Mouse (Mus musculus) midbrain, embryonic 12.5 days (tissue): ENCODE data around the gene Mypop. TPM values are rescaled to one million over a fixed set of nuclear protein-coding genes. Genes with fewer than 3 reads are reported as not detected.

ENCODE experiments used
- ATAC-seq: fragments of 200-750 bp; cut with Nextera tagmentation; 2 replicates; pipeline ENCODE4 v1.8.0; 2017; ENCODE audit warnings: low read depth, moderate TSS enrichment, moderate library complexity; ENCODE audit not compliant: low FRiP score
- H3K27ac ChIP-seq: fragments of 300-500 bp; sonication (generic); replicated peaks from 2 replicates; pipeline ENCODE4 v1.5.1; 2016; ENCODE audit warnings: mild to moderate bottlenecking
- H3K27me3 ChIP-seq: fragments of 300-500 bp; sonication (generic); 2 replicates; pipeline ENCODE4 v1.6.1; 2016; ENCODE audit warnings: mild to moderate bottlenecking
- H3K36me3 ChIP-seq: fragments of 300-500 bp; sonication (generic); 2 replicates; pipeline ENCODE4 v1.6.1; 2016
- H3K4me1 ChIP-seq: fragments of 300-500 bp; sonication (generic); 2 replicates; pipeline ENCODE4 v1.6.1; 2016
- H3K4me2 ChIP-seq: fragments of 300-500 bp; sonication (generic); replicated peaks from 2 replicates; pipeline ENCODE4 v1.6.1; 2016; ENCODE audit warnings: mild to moderate bottlenecking, moderate library complexity
- H3K4me3 ChIP-seq: fragments of 300-500 bp; sonication (generic); 2 replicates; pipeline ENCODE4 v1.5.1; 2016; ENCODE audit warnings: mild to moderate bottlenecking
- H3K9ac ChIP-seq: fragments of 300-500 bp; sonication (generic); replicated peaks from 2 replicates; pipeline ENCODE4 v1.6.1; 2016; ENCODE audit warnings: mild to moderate bottlenecking, moderate library complexity
- H3K9me3 ChIP-seq: fragments of 300-500 bp; sonication (generic); 2 replicates; pipeline ENCODE4 v1.6.1; 2016; ENCODE audit warnings: mild to moderate bottlenecking
- WGBS: fragments of 180-500 bp; shearing (Covaris S2); methylation state at CpG from one replicate; pipeline ENCODE4 v1.1.7; 2016; 5-methylcytosine and 5-hydroxymethylcytosine counted together
- polyA plus RNA-seq: library from polyadenylated mRNA; unstranded; fragments of >200 nt; fragmentation: Nextera tagmentation; extraction: Ambion mirVana; gene quantifications from 2 replicates; pipeline ENCODE4 v1.2.1, GENCODE M21; 2016

Mypop gene
- polyA plus RNA-seq, 1 experiment from 2014 or later = 6.1 TPM

GRCm38 (mm10) chr7:18991660-18992293 is 732 bp downstream of the Mypop start:
- H3K9ac ChIP-seq = peak overlapping the region; percentile 69
- peaks cover 9% of the 10 kb centered on the region; the same call in 1 of the 2 replicates for H3K36me3 ChIP-seq
- H3K4me3 ChIP-seq = peak overlapping the region; percentile 56
- peaks cover 24% of the 10 kb centered on the region for H3K4me1 ChIP-seq
- peak overlapping the region; percentile 20; the same call in 1 of the 2 replicates for H3K27ac ChIP-seq
- 0 out of 2 replicates have a peak, but pooled peaks have one; percentile 0 for ATAC-seq
- H3K27me3 ChIP-seq = peaks cover 25% of the 10 kb centered on the region
- no peaks in the 10 kb centered on the region for H3K9me3 ChIP-seq
- H3K4me2 ChIP-seq = peak overlapping the region; percentile 73
- under 1% methylated on average over 59 of the region's 59 CpGs for WGBS

GRCm38 (mm10) chr7:18992294-18992675 is 1.2 kb downstream of the Mypop start:
- peak overlapping the region; percentile 20; the same call in 1 of the 2 replicates for H3K27ac ChIP-seq
- H3K4me2 ChIP-seq = peak overlapping the region; percentile 73
- peak overlapping the region; percentile 56 for H3K4me3 ChIP-seq
- peaks cover 25% of the 10 kb centered on the region for H3K27me3 ChIP-seq
- WGBS = 3% methylated on average over 31 of the region's 31 CpGs
- no peaks in the 10 kb centered on the region for H3K9me3 ChIP-seq
- peaks cover 24% of the 10 kb centered on the region for H3K4me1 ChIP-seq
- no peak for ATAC-seq
- H3K36me3 ChIP-seq = peaks cover 9% of the 10 kb centered on the region; the same call in 1 of the 2 replicates
- H3K9ac ChIP-seq = peak overlapping the region; percentile 69

- Histone ChIP-seq H3K27ac (no peak overlapping the region), H3K4me1 (peaks cover 24% of the 10 kb centered on the region), H3K9ac (no peak overlapping the region), H3K36me3 (peaks cover 9% of the 10 kb centered on the region; the same call in 1 of the 2 replicates), H3K27me3 (peaks cover 25% of the 10 kb centered on the region), H3K9me3 (no peaks in the 10 kb centered on the region), H3K4me2 (peak overlapping the region; percentile 73), H3K4me3 (peak overlapping the region; percentile 56; the same call in 1 of the 2 replicates)
- 89% methylated on average over 5 of the region's 5 CpGs for WGBS
- no peak for ATAC-seq
These were observed 2.0 kb downstream of the Mypop start for GRCm38 (mm10) chr7:18993036-18993435.

GRCm38 (mm10) chr7:18998835-18999234 is 7.8 kb downstream of the Mypop start:
- H3K4me3 ChIP-seq = no peak overlapping the region
- 30% methylated on average over 9 of the region's 9 CpGs for WGBS
- H3K27me3 ChIP-seq = 0 out of 2 replicates have a peak, but pooled peaks cover under 1% of the 10 kb centered on the region
- H3K9me3 ChIP-seq = no peaks in the 10 kb centered on the region
- 0 out of 2 replicates have a peak overlapping the region, but pooled peaks have one; percentile 2 for H3K27ac ChIP-seq
- peaks cover 26% of the 10 kb centered on the region for H3K4me1 ChIP-seq
- no peak for ATAC-seq
- no peak overlapping the region for H3K4me2 ChIP-seq
- peaks cover 9% of the 10 kb centered on the region; the same call in 1 of the 2 replicates for H3K36me3 ChIP-seq
- H3K9ac ChIP-seq = no peak overlapping the region

- Histone ChIP-seq H3K27me3 (no peaks in the 10 kb centered on the region), H3K4me2 (peak overlapping the region; percentile 44), H3K9ac (peak overlapping the region; percentile 51; the same call in 1 of the 2 replicates), H3K27ac (no peak overlapping the region), H3K4me3 (peak overlapping the region; percentile 33), H3K36me3 (peaks cover 14% of the 10 kb centered on the region), H3K4me1 (peaks cover 36% of the 10 kb centered on the region), H3K9me3 (no peaks in the 10 kb centered on the region)
- WGBS = 50% methylated on average over 10 of the region's 10 CpGs
- no peak for ATAC-seq
These were observed 9.4 kb downstream of the Mypop start for GRCm38 (mm10) chr7:19000421-19000820.

GRCm38 (mm10) chr7:19001066-19001806 is 10.2 kb downstream of the Mypop start:
- H3K4me1 ChIP-seq = peaks cover 44% of the 10 kb centered on the region

GRCm38 (mm10) chr7:19001807-19002085 is 10.7 kb downstream of the Mypop start:
- H3K36me3 ChIP-seq = peaks cover 16% of the 10 kb centered on the region
- H3K4me1 ChIP-seq = peaks cover 48% of the 10 kb centered on the region
- ATAC-seq = no peak
- no peak overlapping the region for H3K9ac ChIP-seq
- H3K9me3 ChIP-seq = no peaks in the 10 kb centered on the region
- H3K4me2 ChIP-seq = no peak overlapping the region
- 87% methylated on average over 3 of the region's 3 CpGs for WGBS
- H3K27me3 ChIP-seq = no peaks in the 10 kb centered on the region
- H3K27ac ChIP-seq = no peak overlapping the region
- no peak overlapping the region for H3K4me3 ChIP-seq

More at GRCm38 (mm10) chr7:19001066-19001806, 10.2 kb downstream of the Mypop start:
- H3K9ac ChIP-seq = peak overlapping the region; percentile 51; the same call in 1 of the 2 replicates
- H3K27ac ChIP-seq = no peak overlapping the region
- peak overlapping the region; percentile 33 for H3K4me3 ChIP-seq
- peak overlapping the region; percentile 44 for H3K4me2 ChIP-seq
- H3K9me3 ChIP-seq = no peaks in the 10 kb centered on the region
- peaks cover 18% of the 10 kb centered on the region for H3K36me3 ChIP-seq
- ATAC-seq = no peak
- 45% methylated on average over 17 of the region's 18 CpGs for WGBS
- no peaks in the 10 kb centered on the region for H3K27me3 ChIP-seq

GRCm38 (mm10) chr7:19002115-19002514 is 11.1 kb downstream of the Mypop start:
- H3K4me3 ChIP-seq = peak overlapping the region; percentile 36
- no peak overlapping the region for H3K27ac ChIP-seq
- no peaks in the 10 kb centered on the region for H3K27me3 ChIP-seq
- no peaks in the 10 kb centered on the region for H3K9me3 ChIP-seq
- H3K36me3 ChIP-seq = peaks cover 20% of the 10 kb centered on the region
- peak overlapping the region; percentile 60 for H3K4me2 ChIP-seq
- 47% methylated on average over 4 of the region's 4 CpGs for WGBS
- peak overlapping the region; percentile 73 for H3K9ac ChIP-seq
- ATAC-seq = no peak
- H3K4me1 ChIP-seq = peaks cover 52% of the 10 kb centered on the region

GRCm38 (mm10) chr7:19002848-19003498 is 11.9 kb downstream of the Mypop start:
- peak; percentile 48 for ATAC-seq
- 3% methylated on average over 17 of the region's 17 CpGs for WGBS
- peak overlapping the region; percentile 36 for H3K4me3 ChIP-seq
- peak overlapping the region; percentile 54 for H3K27ac ChIP-seq
- H3K4me1 ChIP-seq = peaks cover 56% of the 10 kb centered on the region
- H3K9ac ChIP-seq = peak overlapping the region; percentile 73
- H3K4me2 ChIP-seq = peak overlapping the region; percentile 60
- no peaks in the 10 kb centered on the region for H3K27me3 ChIP-seq
- H3K36me3 ChIP-seq = peaks cover 24% of the 10 kb centered on the region
- no peaks in the 10 kb centered on the region for H3K9me3 ChIP-seq

GRCm38 (mm10) chr7:19003902-19004630 is 13.0 kb downstream of the Mypop start, which contains the start of gene Irf2bp1:
Gene Irf2bp1 (plus strand): TSS chr7:19004044.
- peaks cover 24% of the 10 kb centered on the region for H3K36me3 ChIP-seq
- H3K27me3 ChIP-seq = no peaks in the 10 kb centered on the region
- H3K9ac ChIP-seq = peak within 1 kb of the TSS; percentile 92
- peak within 1 kb of the TSS; percentile 90 for H3K27ac ChIP-seq
- WGBS = under 1% methylated on average over 84 of the region's 90 CpGs
- peak within 1 kb of the TSS; percentile 94 for H3K4me2 ChIP-seq
- no peaks in the 10 kb centered on the region for H3K9me3 ChIP-seq
- peak within 1 kb of the TSS; percentile 92 for H3K4me3 ChIP-seq
- ATAC-seq = peak; percentile 67
- peaks cover 50% of the 10 kb centered on the region for H3K4me1 ChIP-seq

- H3K4me2 ChIP-seq = peak overlapping the region; percentile 94
- peak overlapping the region; percentile 92 for H3K4me3 ChIP-seq
- peak overlapping the region; percentile 90 for H3K27ac ChIP-seq
- 7% methylated on average over 34 of the region's 34 CpGs for WGBS
- H3K27me3 ChIP-seq = no peaks in the 10 kb centered on the region
- peaks cover 44% of the 10 kb centered on the region for H3K4me1 ChIP-seq
- H3K36me3 ChIP-seq = peaks cover 24% of the 10 kb centered on the region
- H3K9me3 ChIP-seq = no peaks in the 10 kb centered on the region
- peak overlapping the region; percentile 92 for H3K9ac ChIP-seq
- ATAC-seq = peak; percentile 1; the same call in 1 of the 2 replicates
These were observed 13.6 kb downstream of the Mypop start for GRCm38 (mm10) chr7:19004631-19005079.
